Mouse (Mus musculus) intestine, postnatal 0 days (tissue): ENCODE data around the gene Opcml. TPM values are rescaled to one million over a fixed set of nuclear protein-coding genes. Genes with fewer than 3 reads are reported as not detected.

Source experiments
- ATAC-seq: fragments of 200-750 bp; cut with Nextera tagmentation; 2 replicates; pipeline ENCODE4 v1.8.0; 2017; ENCODE audit warnings: mild to moderate bottlenecking, moderate TSS enrichment, moderate library complexity
- H3K27ac ChIP-seq: fragments of 300-500 bp; sonication (generic); 2 replicates; pipeline ENCODE4 v1.5.1; 2014; ENCODE audit warnings: mild to moderate bottlenecking, low read depth, low read length, moderate library complexity
- H3K27me3 ChIP-seq: fragments of 300-500 bp; sonication (generic); replicated peaks from 2 replicates; pipeline ENCODE4 v1.6.1; 2014; ENCODE audit warnings: low read length, mixed read lengths; ENCODE audit not compliant: control insufficient read depth, insufficient read depth
- H3K36me3 ChIP-seq: fragments of 300-500 bp; sonication (generic); 2 replicates; pipeline ENCODE4 v1.6.1; 2014; ENCODE audit warnings: mild to moderate bottlenecking, moderate library complexity; ENCODE audit not compliant: control insufficient read depth, insufficient read depth
- H3K4me1 ChIP-seq: fragments of 300-500 bp; sonication (generic); replicated peaks from 2 replicates; pipeline ENCODE4 v1.6.1; 2014; ENCODE audit warnings: antibody characterized with exemption, low read length, mixed read lengths; ENCODE audit not compliant: control insufficient read depth, insufficient read depth
- H3K4me2 ChIP-seq: fragments of 300-500 bp; sonication (generic); replicated peaks from 2 replicates; pipeline ENCODE4 v1.6.1; 2014; ENCODE audit warnings: low read depth, mild to moderate bottlenecking, moderate library complexity
- H3K4me3 ChIP-seq: fragments of 300-500 bp; sonication (generic); 2 replicates; pipeline ENCODE4 v1.5.1; 2014; ENCODE audit warnings: low read depth, low read length
- H3K9ac ChIP-seq: fragments of 300-500 bp; sonication (generic); 2 replicates; pipeline ENCODE4 v1.6.1; 2014; ENCODE audit warnings: mild to moderate bottlenecking, low read depth, low read length
- H3K9me3 ChIP-seq: fragments of 300-500 bp; sonication (generic); 2 replicates; pipeline ENCODE4 v1.6.1; 2016; ENCODE audit warnings: mixed run types; ENCODE audit not compliant: control insufficient read depth
- CTCF ChIP-seq: sonication (generic); IDR thresholded peaks from 2 replicates; pipeline ENCODE4 v1.5.1; 2016; ENCODE audit warnings: low read depth, mild to moderate bottlenecking, control low read depth, antibody characterized with exemption, moderate library complexity
- WGBS: fragments of 180-500 bp; shearing (Covaris S2); extraction: QIAGEN DNeasy Blood & Tissue Kit; methylation state at CpG from one replicate; pipeline ENCODE4 v1.1.7; 2014; 5-methylcytosine and 5-hydroxymethylcytosine counted together
- polyA plus RNA-seq: library from polyadenylated mRNA; unstranded; fragments of >200 nt; fragmentation: Nextera tagmentation; extraction: Ambion mirVana; gene quantifications from 2 replicates; pipeline ENCODE4 v1.2.1, GENCODE M21; 2015

Opcml gene
- polyA plus RNA-seq, 1 experiment from 2014 or later = 1.7 TPM

DNA sequence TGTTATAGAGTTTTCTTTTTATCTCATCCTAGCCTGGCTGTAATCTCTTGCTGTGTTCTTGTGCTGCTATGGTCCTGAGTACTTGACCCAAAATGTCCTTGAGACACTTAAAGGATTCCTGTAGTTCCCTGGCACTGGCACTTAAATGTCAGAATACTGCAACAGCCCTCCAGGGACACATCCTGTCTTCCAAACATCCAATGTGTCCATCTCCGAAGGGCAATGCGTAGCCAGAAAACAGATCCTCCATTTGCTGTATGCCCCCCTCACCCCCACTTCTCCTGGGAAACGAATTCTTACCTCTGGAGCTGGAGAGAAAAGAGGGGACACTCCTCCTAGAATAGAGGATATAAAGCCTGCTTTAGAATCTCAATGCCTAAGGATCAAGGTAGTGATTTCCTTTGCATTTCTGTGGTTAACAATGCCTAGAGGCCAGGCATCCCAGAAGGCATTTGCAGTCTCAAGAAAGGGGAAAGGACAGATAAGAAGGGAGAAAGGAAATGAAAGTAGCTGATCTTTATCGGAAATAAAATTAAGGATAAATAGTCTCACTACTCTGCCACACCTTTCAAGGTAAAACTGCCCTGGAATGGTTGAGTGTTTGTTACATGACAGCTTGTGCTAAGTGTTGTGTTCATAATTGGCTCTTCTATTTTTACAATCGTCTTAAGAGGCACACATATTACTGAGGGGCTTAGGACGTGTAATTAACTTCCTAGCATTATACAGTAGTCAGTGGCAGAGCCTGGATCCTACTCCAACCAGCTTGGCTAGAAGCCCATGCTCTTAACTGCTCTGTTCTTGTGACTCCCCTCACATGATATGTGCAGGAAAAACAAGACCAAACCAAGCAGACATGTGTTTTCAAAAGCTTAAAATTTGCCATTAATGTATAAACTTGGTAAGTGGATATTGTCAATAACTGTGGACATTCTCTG lies 823.4 kb downstream of the Opcml start:
- Histone ChIP-seq H3K9ac (no peak overlapping the region), H3K4me3 (no peak overlapping the region), H3K9me3 (no peaks in the 10 kb centered on the region), H3K27ac (no peak overlapping the region), H3K4me2 (no peak overlapping the region), H3K4me1 (no peaks in the 10 kb centered on the region), H3K27me3 (no peaks in the 10 kb centered on the region), H3K36me3 (no peaks in the 10 kb centered on the region)
- 56% methylated on average over 6 of the region's 6 CpGs for WGBS
- ATAC-seq = no peak
- no peak for TF ChIP-seq CTCF

- no peak overlapping the region for H3K27ac ChIP-seq
- no peaks in the 10 kb centered on the region for H3K9me3 ChIP-seq
- H3K27me3 ChIP-seq = no peaks in the 10 kb centered on the region
- no peak for TF ChIP-seq CTCF
- H3K4me2 ChIP-seq = no peak overlapping the region
- H3K4me1 ChIP-seq = no peaks in the 10 kb centered on the region
- H3K36me3 ChIP-seq = no peaks in the 10 kb centered on the region
- no peak overlapping the region for H3K9ac ChIP-seq
- no peak for ATAC-seq
- H3K4me3 ChIP-seq = no peak overlapping the region
Observed at GRCm38 (mm10) chr9:28615447-28615846, 824.9 kb downstream of the Opcml start.

DNA sequence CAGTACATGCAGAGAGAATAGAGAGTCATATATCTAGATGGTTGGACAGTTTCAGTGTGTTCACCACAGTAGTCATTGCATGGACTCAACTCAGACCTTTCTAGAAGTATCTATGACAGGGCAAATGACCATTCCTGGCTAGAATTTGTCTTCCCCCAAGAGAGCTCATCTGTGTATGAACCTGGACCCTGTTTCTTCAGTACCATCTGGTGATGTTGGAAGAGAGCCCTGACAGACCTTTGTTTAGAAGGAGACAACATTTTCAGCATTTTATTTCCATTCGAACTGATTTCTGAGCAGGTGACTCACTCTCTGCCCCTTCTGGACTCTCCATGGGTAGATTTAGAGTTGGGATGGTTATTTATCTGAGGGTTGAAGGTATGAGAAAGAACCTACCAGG lies 827.1 kb downstream of the Opcml start:
- 69% methylated on average over 1 of the region's 1 CpGs for WGBS
- no peaks in the 10 kb centered on the region for H3K4me1 ChIP-seq
- TF ChIP-seq CTCF = no peak
- H3K9ac ChIP-seq = no peak overlapping the region
- H3K9me3 ChIP-seq = no peaks in the 10 kb centered on the region
- no peaks in the 10 kb centered on the region for H3K27me3 ChIP-seq
- no peak overlapping the region for H3K4me3 ChIP-seq
- ATAC-seq = no peak
- H3K4me2 ChIP-seq = no peak overlapping the region
- H3K27ac ChIP-seq = no peak overlapping the region
- H3K36me3 ChIP-seq = no peaks in the 10 kb centered on the region

DNA sequence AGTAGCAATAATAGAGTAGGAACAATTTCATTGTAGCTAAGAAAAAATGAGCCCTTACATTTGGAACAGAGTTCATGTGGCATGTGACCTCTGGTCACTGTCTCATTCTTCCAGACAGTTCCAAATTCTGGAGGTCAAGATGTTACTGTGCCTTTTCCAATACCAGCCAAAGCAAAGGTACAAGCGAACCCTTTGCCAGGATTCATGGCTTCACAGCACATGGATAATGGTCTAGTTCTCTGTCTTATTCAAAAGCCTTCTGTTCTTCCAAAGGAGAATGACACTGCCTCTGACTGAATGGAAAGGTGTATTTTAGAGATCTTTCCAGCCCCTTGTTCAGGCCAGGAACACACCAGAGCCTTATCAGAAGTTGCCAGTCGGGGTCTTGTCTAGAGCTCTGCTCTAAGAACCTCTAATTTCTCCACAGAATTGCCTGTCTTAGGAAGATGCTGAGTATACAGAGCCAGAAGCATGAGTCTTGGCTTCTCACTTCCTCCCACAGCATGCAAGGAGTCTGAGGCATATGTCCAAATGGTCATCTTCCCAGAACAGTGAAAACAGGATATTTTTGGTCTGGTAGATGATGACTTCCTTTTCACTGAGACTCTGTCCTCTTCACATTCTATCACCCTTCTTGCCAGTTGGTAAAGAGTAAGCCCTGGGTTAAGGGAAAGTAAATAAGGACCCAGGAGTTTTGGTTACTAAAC lies 827.8 kb downstream of the Opcml start:
- no peak overlapping the region for H3K4me2 ChIP-seq
- no peak for TF ChIP-seq CTCF
- no peak overlapping the region for H3K9ac ChIP-seq
- ATAC-seq = no peak
- H3K9me3 ChIP-seq = no peaks in the 10 kb centered on the region
- H3K4me3 ChIP-seq = no peak overlapping the region
- no peaks in the 10 kb centered on the region for H3K36me3 ChIP-seq
- no peaks in the 10 kb centered on the region for H3K4me1 ChIP-seq
- H3K27ac ChIP-seq = no peak overlapping the region
- no peaks in the 10 kb centered on the region for H3K27me3 ChIP-seq
- 88% methylated on average over 2 of the region's 2 CpGs for WGBS

DNA sequence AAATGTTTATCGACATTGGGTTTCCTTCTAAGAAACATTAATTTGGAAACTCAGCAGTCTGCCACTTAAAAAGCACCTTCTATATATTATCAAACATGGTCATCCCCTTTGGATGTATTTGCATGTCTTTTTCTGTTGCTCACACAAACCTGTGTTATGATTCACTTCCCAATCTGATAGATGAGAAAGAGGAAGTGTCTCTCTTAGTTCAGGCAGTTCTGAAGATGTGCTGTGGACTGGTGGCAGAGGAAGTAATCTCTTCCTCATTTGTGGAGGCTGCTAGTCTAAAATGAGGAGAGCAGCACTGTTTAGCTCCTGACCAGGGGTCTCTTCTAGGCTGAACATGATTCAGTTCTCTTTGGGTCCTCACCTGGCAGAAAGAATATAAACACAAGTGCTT lies 831.4 kb downstream of the Opcml start:
- no peak for TF ChIP-seq CTCF
- H3K36me3 ChIP-seq = no peaks in the 10 kb centered on the region
- no peaks in the 10 kb centered on the region for H3K9me3 ChIP-seq
- no peaks in the 10 kb centered on the region for H3K4me1 ChIP-seq
- no peak overlapping the region for H3K27ac ChIP-seq
- WGBS = 87% methylated on average over 1 of the region's 1 CpGs
- no peak overlapping the region for H3K4me3 ChIP-seq
- H3K9ac ChIP-seq = no peak overlapping the region
- H3K27me3 ChIP-seq = no peaks in the 10 kb centered on the region
- ATAC-seq = no peak
- H3K4me2 ChIP-seq = no peak overlapping the region

- no peaks in the 10 kb centered on the region for H3K27me3 ChIP-seq
- H3K4me2 ChIP-seq = no peak overlapping the region
- WGBS = 72% methylated on average over 10 of the region's 10 CpGs
- H3K27ac ChIP-seq = no peak overlapping the region
- no peaks in the 10 kb centered on the region for H3K4me1 ChIP-seq
- no peaks in the 10 kb centered on the region for H3K9me3 ChIP-seq
- H3K4me3 ChIP-seq = no peak overlapping the region
- no peak overlapping the region for H3K9ac ChIP-seq
- H3K36me3 ChIP-seq = no peaks in the 10 kb centered on the region
- no peak for TF ChIP-seq CTCF
- no peak for ATAC-seq
Observed at GRCm38 (mm10) chr9:28624870-28625269, 834.3 kb downstream of the Opcml start.
